Mouse (Mus musculus) intestine, embryonic 14.5 days (tissue): ENCODE results near the gene Unc79. TPM values are rescaled to one million over a fixed set of nuclear protein-coding genes. Genes with fewer than 3 reads are reported as not detected.

ENCODE experiments used
- ATAC-seq: fragments of 200-750 bp; cut with Nextera tagmentation; replicated peaks from 2 replicates; pipeline ENCODE4 v1.8.0; 2017; ENCODE audit warnings: low read depth, moderate number of reproducible peaks, moderate TSS enrichment, moderate library complexity; ENCODE audit not compliant: low FRiP score, low TSS enrichment
- DNase-seq: peaks from one replicate; pipeline ENCODE4 v3.0.0-alpha.2; 2018; ENCODE audit warnings: low spot score
- H3K27ac ChIP-seq: fragments of 300-500 bp; sonication (generic); 2 replicates; pipeline ENCODE4 v1.5.1; 2014; ENCODE audit warnings: low read depth, mild to moderate bottlenecking, control low read depth
- H3K27me3 ChIP-seq: fragments of 300-500 bp; sonication (generic); replicated peaks from 2 replicates; pipeline ENCODE4 v1.6.1; 2014; ENCODE audit warnings: low read length, control low read depth; ENCODE audit not compliant: control insufficient read depth, insufficient read depth
- H3K36me3 ChIP-seq: fragments of 300-500 bp; sonication (generic); 2 replicates; pipeline ENCODE4 v1.6.1; 2014; ENCODE audit warnings: low read length, control low read depth; ENCODE audit not compliant: control insufficient read depth, insufficient read depth
- H3K4me1 ChIP-seq: fragments of 300-500 bp; sonication (generic); replicated peaks from 2 replicates; pipeline ENCODE4 v1.6.1; 2014; ENCODE audit warnings: low read length, control low read depth, mixed read lengths; ENCODE audit not compliant: control insufficient read depth, insufficient read depth
- H3K4me2 ChIP-seq: fragments of 300-500 bp; sonication (generic); 2 replicates; pipeline ENCODE4 v1.6.1; 2014; ENCODE audit warnings: low read length
- H3K4me3 ChIP-seq: fragments of 300-500 bp; sonication (generic); 2 replicates; pipeline ENCODE4 v1.5.1; 2014; ENCODE audit warnings: low read depth, low read length, control low read depth, mixed read lengths
- H3K9ac ChIP-seq: fragments of 300-500 bp; sonication (generic); 2 replicates; pipeline ENCODE4 v1.6.1; 2014; ENCODE audit warnings: mild to moderate bottlenecking, low read length
- H3K9me3 ChIP-seq: fragments of 300-500 bp; sonication (generic); 2 replicates; pipeline ENCODE4 v1.6.1; 2016; ENCODE audit warnings: low read length, control low read depth; ENCODE audit not compliant: control insufficient read depth
- WGBS: fragments of 180-500 bp; shearing (Covaris S2); extraction: QIAGEN DNeasy Blood & Tissue Kit; methylation state at CpG from one replicate; pipeline ENCODE4 v1.1.7; 2014; 5-methylcytosine and 5-hydroxymethylcytosine counted together
- polyA plus RNA-seq: library from polyadenylated mRNA; unstranded; fragments of >200 nt; fragmentation: Nextera tagmentation; extraction: Ambion mirVana; gene quantifications from 2 replicates; pipeline ENCODE4 v1.2.1, GENCODE M21; 2014

Unc79 gene
- polyA plus RNA-seq, 1 experiment from 2014 or later: 0.81 TPM

DNA sequence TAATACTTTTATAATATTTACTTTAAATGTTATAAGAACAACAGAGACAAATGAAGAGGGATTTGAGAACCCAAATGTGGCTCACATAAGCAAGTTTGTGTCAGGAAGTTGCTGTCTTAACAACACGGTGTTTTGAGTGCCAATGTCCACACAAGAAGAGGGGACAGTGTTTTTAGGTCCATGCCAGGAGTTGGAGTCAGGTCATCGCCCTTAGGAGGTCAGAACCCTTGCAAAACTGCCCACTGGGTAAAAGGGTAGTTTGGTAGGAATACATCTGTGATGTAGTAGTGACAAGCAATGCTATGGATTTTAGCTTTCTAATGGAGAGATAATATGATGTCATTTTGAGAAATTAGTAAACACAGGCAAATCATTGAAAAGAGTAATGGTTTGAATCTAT lies 201.6 kb downstream of the Unc79 start:
- no peak for ATAC-seq

GRCm38 (mm10) chr12:103154927-103155326 lies 206.3 kb downstream of the Unc79 start:
- peak; percentile 45 for DNase-seq
- no peaks in the 10 kb centered on the region for H3K4me1 ChIP-seq
- WGBS: 66% methylated on average over 2 of the region's 2 CpGs

More for the DNA sequence above, 201.6 kb downstream of the Unc79 start:
- no peak overlapping the region for H3K27ac ChIP-seq
- WGBS: 63% methylated on average over 2 of the region's 2 CpGs
- H3K4me2 ChIP-seq: no peak overlapping the region
- DNase-seq: no peak
- H3K9me3 ChIP-seq: peaks cover 5% of the 10 kb centered on the region; the same call in 1 of the 2 replicates
- H3K36me3 ChIP-seq: no peaks in the 10 kb centered on the region
- H3K4me1 ChIP-seq: no peaks in the 10 kb centered on the region
- H3K4me3 ChIP-seq: no peak overlapping the region
- no peak overlapping the region for H3K9ac ChIP-seq
- no peaks in the 10 kb centered on the region for H3K27me3 ChIP-seq

GRCm38 (mm10) chr12:103155406-103155805 lies 206.7 kb downstream of the Unc79 start:
- Histone ChIP-seq H3K36me3 (no peaks in the 10 kb centered on the region), H3K4me1 (no peaks in the 10 kb centered on the region), H3K9ac (no peak overlapping the region), H3K27ac (no peak overlapping the region), H3K4me2 (no peak overlapping the region), H3K4me3 (no peak overlapping the region), H3K27me3 (no peaks in the 10 kb centered on the region), H3K9me3 (no peaks in the 10 kb centered on the region)
- no peak for ATAC-seq
- DNase-seq: peak; percentile 16
- WGBS: 68% methylated on average over 3 of the region's 3 CpGs

More at GRCm38 (mm10) chr12:103154927-103155326, 206.3 kb downstream of the Unc79 start:
- H3K36me3 ChIP-seq: no peaks in the 10 kb centered on the region
- no peak overlapping the region for H3K27ac ChIP-seq
- no peak overlapping the region for H3K4me3 ChIP-seq
- no peaks in the 10 kb centered on the region for H3K9me3 ChIP-seq
- no peak for ATAC-seq
- H3K9ac ChIP-seq: no peak overlapping the region
- no peak overlapping the region for H3K4me2 ChIP-seq
- no peaks in the 10 kb centered on the region for H3K27me3 ChIP-seq

GRCm38 (mm10) chr12:103157129-103157910 lies 208.7 kb downstream of the Unc79 start:
- H3K4me3 ChIP-seq: no peak overlapping the region
- no peaks in the 10 kb centered on the region for H3K4me1 ChIP-seq
- no peaks in the 10 kb centered on the region for H3K9me3 ChIP-seq
- H3K36me3 ChIP-seq: no peaks in the 10 kb centered on the region
- H3K9ac ChIP-seq: no peak overlapping the region
- no peak for ATAC-seq
- DNase-seq: no peak
- H3K27me3 ChIP-seq: no peaks in the 10 kb centered on the region
- no peak overlapping the region for H3K4me2 ChIP-seq
- H3K27ac ChIP-seq: no peak overlapping the region
- WGBS: 56% methylated on average over 18 of the region's 18 CpGs

DNA sequence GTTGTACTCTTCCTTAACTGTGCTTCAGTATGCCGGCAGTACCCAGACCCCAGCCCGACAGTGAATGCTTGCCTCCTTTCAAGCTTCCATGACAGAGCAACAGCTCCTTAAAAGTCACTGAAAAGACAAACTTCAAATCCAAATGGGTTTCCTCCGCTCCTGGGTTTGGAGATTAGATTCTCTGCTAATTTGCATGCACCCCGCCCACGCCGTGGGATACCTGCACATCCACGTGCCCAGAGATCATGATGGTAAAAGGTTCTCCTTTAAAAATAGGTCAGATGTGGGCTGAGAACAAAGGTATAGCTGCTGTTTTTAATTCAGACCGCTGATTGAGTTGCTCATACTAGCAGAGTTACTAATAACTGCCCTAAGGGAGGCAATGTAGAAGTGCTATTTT lies 210.4 kb downstream of the Unc79 start:
- ATAC-seq (no peak), DNase-seq (peak; percentile 37)
- no peak overlapping the region for H3K9ac ChIP-seq
- H3K4me1 ChIP-seq: no peaks in the 10 kb centered on the region
- H3K4me2 ChIP-seq: no peak overlapping the region
- 61% methylated on average over 8 of the region's 8 CpGs for WGBS
- H3K4me3 ChIP-seq: no peak overlapping the region
- H3K36me3 ChIP-seq: no peaks in the 10 kb centered on the region
- no peaks in the 10 kb centered on the region for H3K9me3 ChIP-seq
- H3K27ac ChIP-seq: no peak overlapping the region
- H3K27me3 ChIP-seq: no peaks in the 10 kb centered on the region

GRCm38 (mm10) chr12:103160721-103161120 lies 212.1 kb downstream of the Unc79 start:
- ATAC-seq (no peak), DNase-seq (no peak)
- Histone ChIP-seq H3K36me3 (no peaks in the 10 kb centered on the region), H3K27me3 (no peaks in the 10 kb centered on the region), H3K4me3 (no peak overlapping the region), H3K9me3 (no peaks in the 10 kb centered on the region), H3K9ac (no peak overlapping the region), H3K4me2 (no peak overlapping the region), H3K4me1 (no peaks in the 10 kb centered on the region), H3K27ac (no peak overlapping the region)
- WGBS: 83% methylated on average over 4 of the region's 4 CpGs

DNA sequence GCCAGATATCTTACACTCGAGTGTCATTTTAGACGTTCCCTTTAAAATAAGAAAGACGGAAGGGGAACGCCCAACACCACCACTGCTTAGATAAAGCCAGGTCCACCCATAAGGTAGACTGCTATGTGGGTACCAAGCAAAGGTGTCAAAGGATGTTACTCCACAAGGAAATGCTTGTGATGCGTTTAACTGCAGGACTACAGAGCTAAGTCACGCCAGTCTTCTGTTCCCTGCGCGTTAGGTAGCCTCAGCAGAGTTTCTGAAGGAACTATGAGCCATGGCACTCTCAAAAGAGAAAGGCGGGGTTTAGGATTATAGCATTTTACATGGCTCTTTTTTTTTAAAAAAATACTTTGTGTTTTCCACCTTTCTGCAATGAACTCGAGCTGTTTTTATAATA lies 214.9 kb downstream of the Unc79 start:
- Histone ChIP-seq H3K27ac (no peak overlapping the region), H3K4me2 (no peak overlapping the region), H3K27me3 (no peaks in the 10 kb centered on the region), H3K9me3 (no peaks in the 10 kb centered on the region), H3K9ac (no peak overlapping the region), H3K36me3 (no peaks in the 10 kb centered on the region), H3K4me1 (no peaks in the 10 kb centered on the region), H3K4me3 (no peak overlapping the region)
- 82% methylated on average over 10 of the region's 10 CpGs for WGBS
- no peak for DNase-seq
- ATAC-seq: no peak

DNA sequence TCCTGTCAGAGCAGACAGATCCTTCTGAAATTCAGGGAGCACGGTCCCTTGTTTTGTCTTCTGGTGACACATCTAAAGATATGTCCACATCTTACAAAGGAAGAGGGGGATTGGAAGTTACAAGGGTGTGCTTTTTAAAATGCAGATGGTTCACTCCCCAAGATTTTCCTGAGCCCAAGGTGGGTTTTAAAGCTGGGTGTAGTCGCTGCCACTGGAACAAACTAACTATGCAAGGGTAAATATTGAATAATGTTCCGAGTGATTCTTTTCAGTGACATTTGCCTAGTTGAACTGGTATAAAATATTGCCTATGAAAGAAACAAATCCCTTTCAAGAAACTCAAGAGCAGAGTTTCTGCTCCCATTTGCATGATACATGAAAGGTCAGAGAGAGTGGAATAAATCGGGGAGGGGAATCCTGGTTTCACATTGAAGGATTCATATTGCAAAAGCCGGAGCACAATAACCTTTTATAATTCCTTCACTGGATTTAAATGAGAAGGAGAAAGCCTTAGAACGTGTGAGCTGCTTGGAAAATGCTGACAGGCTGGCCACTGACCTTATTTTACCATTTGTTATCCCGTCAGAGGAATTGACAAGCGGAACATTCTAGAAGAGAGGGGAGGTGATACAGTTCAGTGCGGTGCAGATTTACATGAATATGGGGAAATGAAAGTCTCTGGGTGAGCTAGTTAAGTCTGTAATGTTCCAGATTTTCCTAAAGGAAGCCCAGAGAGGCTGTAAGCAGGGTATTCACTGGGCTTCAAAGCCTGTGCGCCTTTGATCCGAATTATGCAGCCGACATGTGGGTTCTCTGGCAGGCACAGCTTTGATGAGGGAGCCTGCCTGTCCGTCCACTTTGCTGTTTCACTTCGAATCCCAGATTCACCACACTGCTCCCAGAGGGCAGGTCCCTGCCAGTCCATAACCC lies 215.7 kb downstream of the Unc79 start:
- H3K27me3 ChIP-seq: no peaks in the 10 kb centered on the region
- no peak overlapping the region for H3K9ac ChIP-seq
- no peaks in the 10 kb centered on the region for H3K36me3 ChIP-seq
- no peak overlapping the region for H3K4me3 ChIP-seq
- no peaks in the 10 kb centered on the region for H3K4me1 ChIP-seq
- no peaks in the 10 kb centered on the region for H3K9me3 ChIP-seq
- H3K4me2 ChIP-seq: no peak overlapping the region
- 71% methylated on average over 14 of the region's 14 CpGs for WGBS
- ATAC-seq: no peak
- DNase-seq: no peak
- no peak overlapping the region for H3K27ac ChIP-seq
